Mouse (Mus musculus): ENCODE data around the gene Pnlip.

The Pnlip gene

GRCm38 (mm10) chr19:58652198-58652597 is at the start of gene Pnlip:
Pnlip (plus strand) TSS chr19:58652498.
- no peak for DNase-seq (ENCODE audit: low read depth, low spot score)

- DNase-seq (ENCODE audit: low read depth, low spot score) = no peak
Measured at GRCm38 (mm10) chr19:58609716-58610115, 42.6 kb upstream of the Pnlip start.

- no peak for DNase-seq (ENCODE audit: low read depth, low spot score)
Measured at GRCm38 (mm10) chr19:58612745-58613144, 39.6 kb upstream of the Pnlip start.

- DNase-seq (ENCODE audit: low read depth, low spot score) = peak; percentile 37
Measured at GRCm38 (mm10) chr19:58616606-58617005, 35.7 kb upstream of the Pnlip start.

- peak; percentile 19 for DNase-seq (ENCODE audit: low read depth, low spot score)
Measured at GRCm38 (mm10) chr19:58620661-58621060, 31.6 kb upstream of the Pnlip start.

- no peak for DNase-seq (ENCODE audit: low read depth, low spot score)
Measured at GRCm38 (mm10) chr19:58621646-58622045, 30.7 kb upstream of the Pnlip start.

GRCm38 (mm10) chr19:58624799-58625198 is 27.5 kb upstream of the Pnlip start:
- no peak for DNase-seq (ENCODE audit: low read depth, low spot score)

- DNase-seq (ENCODE audit: low read depth, low spot score) = peak; percentile 26
Measured at GRCm38 (mm10) chr19:58625254-58625947, 26.9 kb upstream of the Pnlip start.

- DNase-seq (ENCODE audit: low read depth, low spot score) = peak; percentile 70
Measured at GRCm38 (mm10) chr19:58627406-58628337, 24.6 kb upstream of the Pnlip start.

- DNase-seq (ENCODE audit: low read depth, low spot score) = peak; percentile 55
Measured at GRCm38 (mm10) chr19:58629351-58629773, 22.9 kb upstream of the Pnlip start.

GRCm38 (mm10) chr19:58650036-58650435 is 2.3 kb upstream of the Pnlip start:
- DNase-seq (ENCODE audit: low read depth, low spot score) = no peak

- peak; percentile 20 for DNase-seq (ENCODE audit: low read depth, low spot score)
Measured at GRCm38 (mm10) chr19:58662098-58662497, 9.8 kb downstream of the Pnlip start.

GRCm38 (mm10) chr19:58663317-58663716 is 11.0 kb downstream of the Pnlip start:
- peak; percentile 35 for DNase-seq (ENCODE audit: low read depth, low spot score)

GRCm38 (mm10) chr19:58664901-58665300 is 12.6 kb downstream of the Pnlip start:
- no peak for DNase-seq (ENCODE audit: low read depth, low spot score)

- peak; percentile 31 for DNase-seq (ENCODE audit: low read depth, low spot score)
Measured at GRCm38 (mm10) chr19:58674644-58675043, 22.3 kb downstream of the Pnlip start.

GRCm38 (mm10) chr19:58677117-58677516 is 24.8 kb downstream of the Pnlip start:
- no peak for DNase-seq (ENCODE audit: low read depth, low spot score)

- DNase-seq (ENCODE audit: low read depth, low spot score) = no peak
Measured at GRCm38 (mm10) chr19:58688933-58689332, 36.6 kb downstream of the Pnlip start.

- DNase-seq (ENCODE audit: low read depth, low spot score) = no peak
Measured at GRCm38 (mm10) chr19:58695314-58695713, 43.0 kb downstream of the Pnlip start.

GRCm38 (mm10) chr19:58696235-58696634 is 43.9 kb downstream of the Pnlip start:
- no peak for DNase-seq (ENCODE audit: low read depth, low spot score)

- peak; percentile 91 for DNase-seq (ENCODE audit: low read depth, low spot score)
Measured at GRCm38 (mm10) chr19:58704556-58704955, 52.3 kb downstream of the Pnlip start.

GRCm38 (mm10) chr19:58708611-58709010 is 56.3 kb downstream of the Pnlip start:
- peak; percentile 81 for DNase-seq (ENCODE audit: low read depth, low spot score)

- no peak for DNase-seq (ENCODE audit: low read depth, low spot score)
Measured at GRCm38 (mm10) chr19:58717925-58718324, 65.6 kb downstream of the Pnlip start.

- no peak for DNase-seq (ENCODE audit: low read depth, low spot score)
Measured at GRCm38 (mm10) chr19:58720439-58720838, 68.1 kb downstream of the Pnlip start.
